Mouse (Mus musculus) bone marrow, adult 2 months (tissue): ENCODE results near the gene Pcnx2.

Experiments
- CTCF ChIP-seq: fragments of 200-500 bp; IDR thresholded peaks from 2 replicates; pipeline ENCODE4 v1.5.1; 2011; ENCODE audit warnings: low read length, control low read depth; ENCODE audit not compliant: control insufficient read depth, insufficient read depth
- POLR2A ChIP-seq: fragments of 200-500 bp; IDR thresholded peaks from 2 replicates; pipeline ENCODE4 v1.6.1; 2011; ENCODE audit warnings: low read depth, mild to moderate bottlenecking, control low read depth, low read length, borderline replicate concordance; ENCODE audit not compliant: control insufficient read depth

- no peak for TF ChIP-seq CTCF
- TF ChIP-seq POLR2A: no peak
These were observed 43.7 kb downstream of the Pcnx2 start for GRCm38 (mm10) chr8:125854379-125854778.
